Mouse (Mus musculus) ES-E14 (cell line): ENCODE results near the gene Cmtm3. TPM values are rescaled to one million over a fixed set of nuclear protein-coding genes. Genes with fewer than 3 reads are reported as not detected.

ENCODE experiments used
- DNase-seq: peaks from one replicate; pipeline ENCODE4 v3.0.0-alpha.2; 2013; ENCODE audit warnings: low read depth, low spot score
- H3K27ac ChIP-seq: 2 replicates; pipeline ENCODE4 v1.5.1; 2012; ENCODE audit warnings: low read depth, mild to moderate bottlenecking, low read length, moderate library complexity, mixed read lengths; ENCODE audit not compliant: poor library complexity, insufficient read depth, severe bottlenecking
- H3K36me3 ChIP-seq: 2 replicates; pipeline ENCODE4 v1.6.1; 2012; ENCODE audit warnings: mild to moderate bottlenecking, low read length, moderate library complexity, mixed read lengths; ENCODE audit not compliant: control insufficient read depth, poor library complexity, insufficient read depth, severe bottlenecking
- H3K4me1 ChIP-seq, 2 experiments: fragments of 150-350 bp in 1 of 2; sonication (generic) in 1 of 2; 2 replicates each; pipeline ENCODE4 v1.6.1; 2012; ENCODE audit warnings: low read length in 2 of 2, mild to moderate bottlenecking in 1 of 2, mixed read lengths in 1 of 2; ENCODE audit not compliant: control insufficient read depth in 2 of 2, insufficient read depth in 2 of 2, poor library complexity in 1 of 2
- H3K4me3 ChIP-seq, 2 experiments: fragments of 150-350 bp in 1 of 2; sonication (generic) in 1 of 2; 2 replicates each; pipeline ENCODE4 v1.5.1; 2012; ENCODE audit warnings: low read length in 2 of 2, low read depth in 1 of 2, mild to moderate bottlenecking in 1 of 2, mixed read lengths in 1 of 2; ENCODE audit not compliant: insufficient read depth in 1 of 2, poor library complexity in 1 of 2, severe bottlenecking in 1 of 2
- H3K9ac ChIP-seq: 2 replicates; pipeline ENCODE4 v1.6.1; 2012; ENCODE audit warnings: low read depth, mild to moderate bottlenecking, low read length, mixed read lengths; ENCODE audit not compliant: poor library complexity, insufficient read depth, severe bottlenecking
- H3K9me3 ChIP-seq: fragments of 150-350 bp; sonication (generic); 2 replicates; pipeline ENCODE4 v1.6.1; 2012; ENCODE audit warnings: low read depth, mild to moderate bottlenecking, low read length; ENCODE audit not compliant: control insufficient read depth, insufficient read depth
- CHD2 ChIP-seq: IDR thresholded peaks from 2 replicates; pipeline ENCODE4 v1.6.1; 2014; ENCODE audit warnings: mild to moderate bottlenecking, low read depth, low read length, inconsistent platforms
- HCFC1 ChIP-seq: IDR thresholded peaks from 2 replicates; pipeline ENCODE4 v1.6.1; 2012; ENCODE audit warnings: low read length, inconsistent platforms, borderline replicate concordance; ENCODE audit not compliant: insufficient read depth
- MAFK ChIP-seq: IDR thresholded peaks from 2 replicates; pipeline ENCODE4 v1.6.1; 2014; ENCODE audit warnings: mild to moderate bottlenecking, low read depth, low read length, inconsistent platforms; ENCODE audit not compliant: insufficient read depth
- ZC3H11A ChIP-seq: IDR thresholded peaks from 2 replicates; pipeline ENCODE4 v1.6.1; 2012; ENCODE audit warnings: low read depth, mild to moderate bottlenecking, inconsistent platforms, low read length, borderline replicate concordance
- ZNF384 ChIP-seq: IDR thresholded peaks from 2 replicates; pipeline ENCODE4 v1.6.1; 2012; ENCODE audit warnings: low read depth, low read length, inconsistent platforms
- in situ Hi-C, 2 experiments: fragments of 600-800 bp; cut with MboI; formaldehyde crosslinking; loops; one replicate each; pipeline ENCODE4 v1.15.1; 2025; ENCODE audit warnings: low sequenced_read_pairs in 2 of 2, inconsistent platforms in 1 of 2; ENCODE audit not compliant: unreplicated experiment in 2 of 2
- total RNA-seq: library from RNA; depleted of rRNA; stranded (reverse); fragments of 300-350 nt; gene quantifications from 2 replicates; pipeline ENCODE4 v1.2.3, GENCODE M21; 2012

The Cmtm3 gene
- total RNA-seq, 1 experiment = 12.6 TPM

GRCm38 (mm10) chr8:104375959-104376358 lies 36.7 kb downstream of the Cmtm3 start:
- TF ChIP-seq HCFC1 (no peak), ZNF384 (no peak), ZC3H11A (no peak), MAFK (no peak), CHD2 (no peak)
- H3K27ac ChIP-seq = no peak overlapping the region; the same call in 1 of the 2 replicates
- in situ Hi-C loops = no loop called here

GRCm38 (mm10) chr8:104376669-104377068 lies 37.5 kb downstream of the Cmtm3 start:
- H3K9me3 ChIP-seq = no peaks in the 10 kb centered on the region
- no peak overlapping the region for H3K27ac ChIP-seq
- no peak overlapping the region for H3K9ac ChIP-seq
- no peak overlapping the region for H3K4me3 ChIP-seq
- no peaks in the 10 kb centered on the region; the same call in 1 of the 2 replicates for H3K36me3 ChIP-seq
- peaks cover 5 to 21% of the 10 kb centered on the region in 2 experiments for H3K4me1 ChIP-seq
- in situ Hi-C loops = no loop called here
- DNase-seq = no peak
- TF ChIP-seq MAFK (no peak), CHD2 (no peak), HCFC1 (no peak), ZNF384 (no peak), ZC3H11A (no peak)

More at GRCm38 (mm10) chr8:104375959-104376358, 36.7 kb downstream of the Cmtm3 start:
- Histone ChIP-seq H3K4me1 (peaks cover 5 to 19% of the 10 kb centered on the region in 2 experiments), H3K9me3 (no peaks in the 10 kb centered on the region), H3K4me3 (no peak overlapping the region), H3K36me3 (peaks cover 2% of the 10 kb centered on the region; the same call in 1 of the 2 replicates), H3K9ac (no peak overlapping the region)
- DNase-seq = no peak

GRCm38 (mm10) chr8:104379301-104379836 lies 40.2 kb downstream of the Cmtm3 start:
- Histone ChIP-seq H3K4me1 (peaks cover 5 to 17% of the 10 kb centered on the region in 2 experiments), H3K27ac (no peak overlapping the region), H3K9ac (no peak overlapping the region), H3K36me3 (no peaks in the 10 kb centered on the region), H3K9me3 (no peaks in the 10 kb centered on the region), H3K4me3 (no peak overlapping the region)
- TF ChIP-seq ZNF384 = no peak
- TF ChIP-seq HCFC1 = no peak
- no peak for TF ChIP-seq CHD2
- in situ Hi-C loops = no loop called here
- DNase-seq = no peak

DNA sequence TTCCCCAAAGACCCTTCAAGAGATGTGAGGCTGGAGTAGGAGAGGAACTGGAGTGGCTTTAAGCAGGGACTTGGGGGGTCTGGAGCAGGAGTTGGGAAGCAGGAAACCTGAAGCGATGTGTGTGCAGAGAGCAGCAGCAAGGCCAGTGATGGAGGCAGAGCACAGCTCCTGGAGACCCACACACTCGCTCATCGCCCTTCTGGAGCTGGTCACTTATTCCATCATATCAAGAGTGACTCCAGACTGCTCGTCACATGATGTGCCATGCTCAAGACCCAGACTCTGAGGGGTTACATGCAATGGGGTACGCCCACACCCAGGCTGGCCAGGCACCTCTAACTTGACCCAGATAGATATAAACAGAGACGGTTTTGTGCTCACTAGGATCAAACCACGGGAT lies 41.1 kb downstream of the Cmtm3 start:
- Histone ChIP-seq H3K9me3 (no peaks in the 10 kb centered on the region), H3K4me1 (peaks cover 5 to 17% of the 10 kb centered on the region in 2 experiments), H3K4me3 (no peak overlapping the region), H3K9ac (0 out of 2 replicates have a peak overlapping the region, but pooled peaks have one; percentile 10), H3K27ac (no peak overlapping the region), H3K36me3 (no peaks in the 10 kb centered on the region)
- TF ChIP-seq ZNF384 (no peak), ZC3H11A (no peak), MAFK (no peak), CHD2 (no peak), HCFC1 (no peak)
- DNase-seq = no peak
- in situ Hi-C loops = no loop called here

DNA sequence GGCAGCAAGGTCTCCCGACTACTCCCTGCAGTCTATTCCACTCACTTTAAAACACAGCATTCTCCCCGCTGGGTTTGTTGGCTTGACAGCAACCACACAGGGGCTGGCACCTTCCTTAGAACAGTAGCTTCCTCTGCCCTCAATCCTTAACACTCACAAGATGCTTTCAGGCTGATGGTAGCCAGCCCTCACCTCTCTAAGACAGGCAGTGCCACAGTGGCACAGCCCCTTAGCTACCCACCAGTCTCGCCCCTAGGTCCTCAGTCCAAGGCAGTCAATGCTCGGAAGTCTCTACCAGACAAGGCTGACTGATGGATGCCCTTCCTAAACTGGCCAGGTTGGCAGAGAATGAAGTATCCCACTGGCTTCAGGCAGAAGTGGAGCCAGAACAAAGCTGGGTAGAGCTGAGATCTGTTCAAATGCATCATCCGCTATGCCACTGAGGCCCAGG lies 41.8 kb downstream of the Cmtm3 start:
- DNase-seq = no peak
- H3K9ac ChIP-seq = no peak overlapping the region
- no peaks in the 10 kb centered on the region for H3K36me3 ChIP-seq
- H3K4me3 ChIP-seq = no peak overlapping the region
- no peaks in the 10 kb centered on the region for H3K9me3 ChIP-seq
- peaks cover 5 to 12% of the 10 kb centered on the region in 2 experiments for H3K4me1 ChIP-seq
- no peak for TF ChIP-seq CHD2
- TF ChIP-seq MAFK = no peak
- TF ChIP-seq ZNF384 = no peak
- no peak for TF ChIP-seq ZC3H11A
- TF ChIP-seq HCFC1 = no peak
- no peak overlapping the region for H3K27ac ChIP-seq
- in situ Hi-C loops = no loop called here
